Mouse (Mus musculus) layer of hippocampus, postnatal 25 days (tissue): Measurements from ENCODE around the gene Trabd2b. TPM values are rescaled to one million over a fixed set of nuclear protein-coding genes. Genes with fewer than 3 reads are reported as not detected.

Experiments
- DNase-seq, 2 experiments: peaks; one replicate each; pipeline ENCODE4 v3.0.0; 2022; ENCODE audit warnings: mixed read lengths in 2 of 2, low spot score in 1 of 2; ENCODE audit errors: extremely low spot score in 1 of 2
- total RNA-seq, 2 experiments: library from RNA; stranded (reverse); gene quantifications; 2 replicates each; pipeline ENCODE4 v1.2.3; 2021

Trabd2b gene
- total RNA-seq, 2 experiments from 2014 or later: 1.6 to 1.8 TPM

- DNase-seq: no peak
These were observed 28.9 kb downstream of the Trabd2b start for GRCm38 (mm10) chr4:114435381-114435780.

- DNase-seq: no peak
These were observed 32.2 kb downstream of the Trabd2b start for GRCm38 (mm10) chr4:114438764-114439163.

- no peak for DNase-seq
These were observed 35.7 kb downstream of the Trabd2b start for GRCm38 (mm10) chr4:114442186-114442585.

GRCm38 (mm10) chr4:114442661-114443060 is 36.1 kb downstream of the Trabd2b start:
- DNase-seq: no peak

- peak in 1 of 2 experiments; percentile 16 for DNase-seq
These were observed 42.0 kb downstream of the Trabd2b start for GRCm38 (mm10) chr4:114448393-114449052.

GRCm38 (mm10) chr4:114453101-114453500 is 46.6 kb downstream of the Trabd2b start:
- DNase-seq: no peak

GRCm38 (mm10) chr4:114454016-114454415 is 47.5 kb downstream of the Trabd2b start:
- no peak for DNase-seq

- DNase-seq: peak in 1 of 2 experiments; percentile 45
These were observed 48.1 kb downstream of the Trabd2b start for GRCm38 (mm10) chr4:114454495-114455186.

GRCm38 (mm10) chr4:114457111-114457510 is 50.6 kb downstream of the Trabd2b start:
- no peak for DNase-seq

GRCm38 (mm10) chr4:114459591-114459990 is 53.1 kb downstream of the Trabd2b start:
- DNase-seq: no peak

- no peak for DNase-seq
These were observed 53.9 kb downstream of the Trabd2b start for GRCm38 (mm10) chr4:114460401-114460800.

GRCm38 (mm10) chr4:114461093-114461492 is 54.6 kb downstream of the Trabd2b start:
- DNase-seq: no peak

- no peak for DNase-seq
These were observed 59.1 kb downstream of the Trabd2b start for GRCm38 (mm10) chr4:114465641-114466040.

- DNase-seq: no peak
These were observed 61.0 kb downstream of the Trabd2b start for GRCm38 (mm10) chr4:114467371-114468094.

- no peak for DNase-seq
These were observed 61.5 kb downstream of the Trabd2b start for GRCm38 (mm10) chr4:114468095-114468429.

GRCm38 (mm10) chr4:114469881-114470280 is 63.4 kb downstream of the Trabd2b start:
- no peak for DNase-seq

GRCm38 (mm10) chr4:114472143-114472542 is 65.6 kb downstream of the Trabd2b start:
- DNase-seq: no peak

GRCm38 (mm10) chr4:114476316-114476715 is 69.8 kb downstream of the Trabd2b start:
- DNase-seq: no peak

- DNase-seq: no peak
These were observed 70.7 kb downstream of the Trabd2b start for GRCm38 (mm10) chr4:114477082-114477771.

GRCm38 (mm10) chr4:114481518-114481917 is 75.0 kb downstream of the Trabd2b start:
- DNase-seq: no peak

- DNase-seq: no peak
These were observed 77.6 kb downstream of the Trabd2b start for GRCm38 (mm10) chr4:114484173-114484572.
